Mouse (Mus musculus) forebrain, embryonic 10.5 days (tissue): ENCODE results near the gene Slc52a3. TPM values are rescaled to one million over a fixed set of nuclear protein-coding genes. Genes with fewer than 3 reads are reported as not detected.
A peak's percentile ranks its signal among the peaks of the same experiment; 100 is the strongest.

ENCODE experiments used
- DNase-seq: peaks from one replicate; pipeline ENCODE4 v3.0.0-alpha.2; 2017; ENCODE audit warnings: low spot score; ENCODE audit errors: extremely low spot score
- H3K27ac ChIP-seq: fragments of 300-500 bp; sonication (generic); 2 replicates; pipeline ENCODE4 v1.5.1; 2016; ENCODE audit warnings: mild to moderate bottlenecking
- H3K27me3 ChIP-seq: fragments of 300-500 bp; sonication (generic); 2 replicates; pipeline ENCODE4 v1.6.1; 2016; ENCODE audit warnings: mild to moderate bottlenecking; ENCODE audit not compliant: poor library complexity, severe bottlenecking
- H3K36me3 ChIP-seq: fragments of 300-500 bp; sonication (generic); replicated peaks from 2 replicates; pipeline ENCODE4 v1.6.1; 2016; ENCODE audit warnings: mild to moderate bottlenecking, moderate library complexity
- H3K4me1 ChIP-seq: fragments of 300-500 bp; sonication (generic); 2 replicates; pipeline ENCODE4 v1.6.1; 2016
- H3K4me3 ChIP-seq: fragments of 300-500 bp; sonication (generic); 2 replicates; pipeline ENCODE4 v1.5.1; 2016; ENCODE audit warnings: mild to moderate bottlenecking, moderate library complexity
- H3K9me3 ChIP-seq: fragments of 300-500 bp; sonication (generic); 2 replicates; pipeline ENCODE4 v1.6.1; 2016; ENCODE audit warnings: mild to moderate bottlenecking, moderate library complexity
- WGBS: fragments of 180-500 bp; shearing (Covaris S2); methylation state at CpG from one replicate; pipeline ENCODE4 v1.1.7; 2016; 5-methylcytosine and 5-hydroxymethylcytosine counted together
- polyA plus RNA-seq: library from polyadenylated mRNA; unstranded; fragments of >200 nt; fragmentation: Nextera tagmentation; extraction: Ambion mirVana; gene quantifications from 2 replicates; pipeline ENCODE4 v1.2.1, GENCODE M21; 2016

Slc52a3 gene
- polyA plus RNA-seq, 1 experiment from 2014 or later, result 0.79 TPM

- Histone ChIP-seq H3K27ac (peak overlapping the region; percentile 84), H3K4me1 (peaks cover 96% of the 10 kb centered on the region), H3K36me3 (peaks cover 34% of the 10 kb centered on the region), H3K4me3 (peak overlapping the region; percentile 52; the same call in 1 of the 2 replicates), H3K9me3 (no peaks in the 10 kb centered on the region), H3K27me3 (peaks cover 58% of the 10 kb centered on the region)
- 19% methylated on average over 9 of the region's 9 CpGs for WGBS
- no peak for DNase-seq
Measured at GRCm38 (mm10) chr2:151967176-151967750, 29.0 kb upstream of the Slc52a3 start.

DNA sequence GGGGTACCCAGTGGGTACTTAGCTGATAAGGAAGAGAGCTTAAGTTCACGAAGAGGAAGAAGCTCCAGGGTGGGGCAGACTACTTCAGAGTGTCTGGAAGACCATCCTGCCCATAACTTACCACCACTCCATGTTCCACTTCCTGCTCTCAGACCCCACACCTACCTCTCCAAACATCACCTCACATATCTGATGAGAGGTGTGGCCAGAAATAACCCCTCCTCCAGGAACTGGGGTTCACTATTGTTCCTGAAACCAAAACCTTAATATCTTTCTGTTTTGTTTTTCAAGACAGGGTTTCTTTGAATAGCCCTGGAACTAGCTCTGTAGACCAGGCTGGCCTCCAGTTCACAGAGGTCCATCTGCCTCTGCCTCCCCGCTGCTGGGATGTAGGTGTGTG lies 28.5 kb upstream of the Slc52a3 start:
- Histone ChIP-seq H3K9me3 (no peaks in the 10 kb centered on the region), H3K4me1 (peaks cover 96% of the 10 kb centered on the region), H3K27me3 (peaks cover 61% of the 10 kb centered on the region), H3K36me3 (peaks cover 38% of the 10 kb centered on the region), H3K4me3 (peak overlapping the region; percentile 52; the same call in 1 of the 2 replicates), H3K27ac (peak overlapping the region; percentile 84)
- DNase-seq, result no peak
- WGBS, result 66% methylated on average over 2 of the region's 2 CpGs

GRCm38 (mm10) chr2:151968451-151968850 lies 27.9 kb upstream of the Slc52a3 start:
- Histone ChIP-seq H3K4me3 (peak overlapping the region; percentile 52), H3K4me1 (peaks cover 96% of the 10 kb centered on the region), H3K36me3 (peaks cover 38% of the 10 kb centered on the region), H3K9me3 (no peaks in the 10 kb centered on the region), H3K27ac (peak overlapping the region; percentile 84; the same call in 1 of the 2 replicates), H3K27me3 (peaks cover 61% of the 10 kb centered on the region)
- no peak for DNase-seq
- 81% methylated on average over 8 of the region's 8 CpGs for WGBS

DNA sequence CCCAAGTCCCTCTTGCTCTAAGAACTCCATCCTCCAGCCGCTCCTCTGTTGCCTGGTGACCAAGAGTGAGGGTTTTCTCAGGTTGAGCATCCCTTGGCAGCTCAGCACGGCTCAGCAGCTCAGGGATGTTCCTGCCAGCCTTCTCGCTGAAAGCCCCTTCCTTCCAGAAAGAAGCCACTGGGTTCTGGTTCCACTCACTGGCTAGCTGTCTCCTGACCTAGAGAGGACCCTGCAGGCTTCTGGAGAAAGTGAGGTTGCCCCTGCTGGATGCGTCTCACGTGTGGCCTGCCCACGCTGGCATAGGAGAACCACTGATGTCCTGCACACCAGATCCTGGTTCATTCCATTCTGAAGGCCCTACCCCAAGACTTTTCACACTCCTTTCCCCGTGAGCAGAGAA lies 27.3 kb upstream of the Slc52a3 start:
- WGBS, result 86% methylated on average over 7 of the region's 7 CpGs
- peak overlapping the region; percentile 27; the same call in 1 of the 2 replicates for H3K27ac ChIP-seq
- H3K4me3 ChIP-seq, result peak overlapping the region; percentile 52
- H3K36me3 ChIP-seq, result peaks cover 38% of the 10 kb centered on the region
- no peak for DNase-seq
- H3K27me3 ChIP-seq, result peaks cover 61% of the 10 kb centered on the region
- peaks cover 96% of the 10 kb centered on the region for H3K4me1 ChIP-seq
- no peaks in the 10 kb centered on the region for H3K9me3 ChIP-seq

DNA sequence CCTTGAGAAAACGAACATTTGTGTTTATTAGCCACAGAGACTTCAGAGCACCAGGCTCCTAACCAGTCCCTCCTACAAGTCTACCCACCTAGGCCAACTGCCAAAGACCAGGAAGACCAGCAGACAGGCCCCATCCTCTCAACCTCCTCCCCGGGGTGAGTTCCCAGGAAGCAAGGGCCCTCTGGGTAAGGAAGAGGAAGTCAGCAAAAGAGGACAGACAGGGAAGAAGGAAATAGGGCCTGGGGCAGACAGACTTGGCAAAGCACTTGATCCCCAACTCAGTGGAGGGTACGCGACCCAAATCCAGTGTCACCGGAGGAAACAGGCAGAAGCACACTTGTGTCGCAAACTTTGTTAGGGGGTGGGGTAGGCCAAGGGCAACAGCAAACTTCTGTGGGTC lies 26.9 kb upstream of the Slc52a3 start:
- peaks cover 63% of the 10 kb centered on the region for H3K27me3 ChIP-seq
- peaks cover 38% of the 10 kb centered on the region for H3K36me3 ChIP-seq
- no peaks in the 10 kb centered on the region for H3K9me3 ChIP-seq
- H3K4me3 ChIP-seq, result peak overlapping the region; percentile 52
- no peak for DNase-seq
- H3K4me1 ChIP-seq, result peaks cover 96% of the 10 kb centered on the region
- 0 out of 2 replicates have a peak overlapping the region, but pooled peaks have one; percentile 27 for H3K27ac ChIP-seq
- WGBS, result 93% methylated on average over 6 of the region's 6 CpGs

DNA sequence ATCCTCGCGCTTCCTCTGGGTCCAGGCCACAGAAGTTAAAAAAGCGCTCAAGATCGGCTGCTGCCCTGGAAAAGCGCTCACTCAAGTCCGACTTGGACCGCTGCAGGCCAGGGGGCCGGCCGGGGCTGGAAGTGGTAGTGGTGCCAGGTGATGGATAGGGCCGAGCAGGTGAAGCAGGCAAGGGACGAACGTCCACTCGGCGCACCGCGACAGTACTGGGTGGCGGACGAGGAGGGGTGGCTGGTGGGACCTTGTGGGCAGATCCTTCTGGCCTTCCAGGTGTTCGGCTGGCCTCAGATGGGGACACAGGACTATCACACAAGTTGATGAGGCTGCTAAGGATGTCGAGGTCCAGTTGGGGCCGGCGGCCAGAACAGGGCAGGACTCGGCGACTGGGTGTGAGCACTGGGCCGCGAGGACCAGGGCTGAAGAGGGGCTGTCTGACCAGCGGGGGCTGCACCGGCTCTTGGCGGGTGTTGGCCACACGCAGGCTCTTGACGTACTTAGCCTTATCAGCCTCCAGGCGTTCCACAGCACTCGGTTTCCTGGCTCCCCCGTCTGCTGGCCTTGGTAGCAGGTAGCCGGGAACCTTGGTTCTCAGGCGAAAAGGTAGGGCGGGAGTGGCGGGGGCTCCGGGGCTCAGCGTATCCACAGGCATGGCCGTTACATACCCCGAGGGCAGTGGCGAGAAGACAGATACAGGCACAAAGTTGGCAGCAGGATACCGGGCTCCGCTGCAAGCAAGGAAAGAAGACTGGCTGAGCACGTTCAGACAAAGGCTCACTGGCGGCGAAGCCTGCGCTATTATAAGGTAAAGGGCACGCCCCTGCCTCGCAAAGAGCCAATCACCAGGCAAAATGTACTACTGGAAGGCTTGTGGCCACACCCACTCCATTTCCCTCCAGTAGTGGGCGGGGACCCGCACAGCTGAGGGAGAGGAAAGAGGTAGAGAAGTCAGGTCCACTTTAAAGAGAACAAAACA lies 25.8 kb upstream of the Slc52a3 start:
- H3K4me1 ChIP-seq, result peaks cover 90% of the 10 kb centered on the region
- H3K27me3 ChIP-seq, result peaks cover 63% of the 10 kb centered on the region
- H3K36me3 ChIP-seq, result peaks cover 41% of the 10 kb centered on the region
- no peaks in the 10 kb centered on the region for H3K9me3 ChIP-seq
- peak; percentile 89 for DNase-seq
- 44% methylated on average over 53 of the region's 53 CpGs for WGBS
- H3K27ac ChIP-seq, result peak overlapping the region; percentile 93
- peak overlapping the region; percentile 52 for H3K4me3 ChIP-seq

- no peak overlapping the region for H3K4me3 ChIP-seq
- H3K9me3 ChIP-seq, result no peaks in the 10 kb centered on the region
- H3K27ac ChIP-seq, result peak overlapping the region; percentile 93; the same call in 1 of the 2 replicates
- WGBS, result 87% methylated on average over 5 of the region's 5 CpGs
- peaks cover 59% of the 10 kb centered on the region for H3K27me3 ChIP-seq
- peaks cover 94% of the 10 kb centered on the region for H3K4me1 ChIP-seq
- no peak for DNase-seq
- peaks cover 54% of the 10 kb centered on the region for H3K36me3 ChIP-seq
Measured at GRCm38 (mm10) chr2:151971748-151972147, 24.6 kb upstream of the Slc52a3 start.

- WGBS, result 11% methylated on average over 23 of the region's 23 CpGs
- H3K36me3 ChIP-seq, result peaks cover 59% of the 10 kb centered on the region
- DNase-seq, result peak; percentile 74
- no peaks in the 10 kb centered on the region for H3K9me3 ChIP-seq
- H3K27me3 ChIP-seq, result peaks cover 58% of the 10 kb centered on the region
- peak overlapping the region; percentile 86 for H3K27ac ChIP-seq
- H3K4me3 ChIP-seq, result peak overlapping the region; percentile 49
- H3K4me1 ChIP-seq, result peaks cover 94% of the 10 kb centered on the region
Measured at GRCm38 (mm10) chr2:151972880-151973594, 23.3 kb upstream of the Slc52a3 start.

DNA sequence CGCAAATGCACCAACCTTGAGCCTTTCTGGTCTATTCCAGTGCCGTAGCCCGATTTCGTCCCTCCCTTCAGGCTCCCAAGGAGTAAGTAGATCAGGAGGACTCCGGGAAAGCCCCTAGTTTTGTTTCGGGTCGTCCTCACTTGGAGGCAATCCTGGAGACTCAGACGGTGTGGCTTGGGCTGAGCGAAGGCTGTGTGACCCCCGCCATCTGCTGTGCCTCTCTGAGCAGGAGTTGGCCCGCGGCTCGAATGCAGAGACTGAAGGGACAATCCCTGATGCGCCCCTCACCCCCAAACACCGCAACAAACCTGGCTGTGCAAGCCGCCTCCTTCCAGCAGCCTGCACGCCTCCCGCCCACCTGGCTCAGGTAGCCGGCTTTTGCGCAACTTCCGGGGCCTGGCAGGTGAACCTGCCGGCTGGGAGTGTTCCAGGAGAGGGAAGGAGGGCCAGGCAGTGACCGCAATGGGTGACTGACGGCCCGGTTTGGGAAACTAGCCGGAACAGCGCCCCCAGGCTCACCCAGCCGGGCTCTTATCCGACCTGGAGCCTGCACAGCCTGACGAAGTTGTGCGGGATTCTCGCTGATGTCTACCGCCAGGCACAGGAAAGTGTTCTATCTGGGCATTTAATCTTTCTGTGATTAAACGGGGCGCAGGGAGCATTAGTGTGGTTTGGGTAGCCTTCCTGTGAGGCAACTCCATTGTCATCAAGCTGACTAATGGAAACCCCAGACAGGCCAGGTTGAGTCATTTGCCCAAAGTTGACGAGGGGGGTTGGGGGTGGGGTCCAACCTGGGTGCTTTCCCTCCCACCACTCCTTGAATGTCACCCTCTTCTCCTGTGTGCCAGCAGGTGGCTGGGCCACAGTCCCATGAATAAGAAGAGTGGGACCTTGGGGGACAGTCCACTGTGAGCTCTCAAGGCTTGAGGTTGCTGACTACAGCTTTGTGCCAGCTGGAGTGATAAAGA lies 22.4 kb upstream of the Slc52a3 start:
- Histone ChIP-seq H3K27me3 (peaks cover 58% of the 10 kb centered on the region), H3K4me3 (peak overlapping the region; percentile 49), H3K36me3 (peaks cover 54% of the 10 kb centered on the region), H3K9me3 (no peaks in the 10 kb centered on the region), H3K4me1 (peaks cover 94% of the 10 kb centered on the region), H3K27ac (peak overlapping the region; percentile 86)
- WGBS, result 3% methylated on average over 36 of the region's 36 CpGs
- no peak for DNase-seq

- H3K4me3 ChIP-seq, result no peak overlapping the region
- peaks cover 50% of the 10 kb centered on the region for H3K27me3 ChIP-seq
- peaks cover 40% of the 10 kb centered on the region for H3K36me3 ChIP-seq
- H3K9me3 ChIP-seq, result no peaks in the 10 kb centered on the region
- 88% methylated on average over 5 of the region's 5 CpGs for WGBS
- H3K4me1 ChIP-seq, result peaks cover 92% of the 10 kb centered on the region
- DNase-seq, result no peak
- H3K27ac ChIP-seq, result no peak overlapping the region
Measured at GRCm38 (mm10) chr2:151975295-151975694, 21.0 kb upstream of the Slc52a3 start.

GRCm38 (mm10) chr2:151976067-151976466 lies 20.2 kb upstream of the Slc52a3 start:
- Histone ChIP-seq H3K4me1 (peaks cover 90% of the 10 kb centered on the region), H3K36me3 (peaks cover 36% of the 10 kb centered on the region), H3K27me3 (peaks cover 45% of the 10 kb centered on the region), H3K9me3 (no peaks in the 10 kb centered on the region), H3K4me3 (no peak overlapping the region), H3K27ac (no peak overlapping the region)
- WGBS, result 89% methylated on average over 3 of the region's 3 CpGs
- DNase-seq, result no peak
